Mouse (Mus musculus) neural tube, embryonic 15.5 days (tissue): Measurements from ENCODE around the gene Olfr464. TPM values are rescaled to one million over a fixed set of nuclear protein-coding genes. Genes with fewer than 3 reads are reported as not detected.

Source experiments
- polyA plus RNA-seq: library from polyadenylated mRNA; unstranded; fragments of >200 nt; fragmentation: Nextera tagmentation; extraction: Ambion mirVana; gene quantifications from 2 replicates; pipeline ENCODE4 v1.2.1, GENCODE M21; 2015

The Olfr464 gene
- polyA plus RNA-seq, 1 experiment from 2014 or later: 0.08 TPM

Other genes starting within 250 kb of the Olfr464 start
- gene Supt4a, start 183.4 kb downstream of the Olfr464 start, polyA plus RNA-seq: 129 and 144 TPM in 2 replicates
- gene Tspoap1, start 160.4 kb downstream of the Olfr464 start, polyA plus RNA-seq: 34.5 and 43.8 TPM in 2 replicates
- gene Mpo, start 127.4 kb downstream of the Olfr464 start, polyA plus RNA-seq: 0.51 and 2.5 TPM in 2 replicates
- gene Lpo, start 92.7 kb downstream of the Olfr464 start, polyA plus RNA-seq: 1.0 and 2.7 TPM in 2 replicates
- gene Mks1, start 67.8 kb downstream of the Olfr464 start, polyA plus RNA-seq: 12.1 and 12.4 TPM in 2 replicates
- 0.28 and 0.42 TPM in 2 replicates for gene Epx, start 45.4 kb downstream of the Olfr464 start, polyA plus RNA-seq
- gene Olfr462, start 28.7 kb downstream of the Olfr464 start, polyA plus RNA-seq: not detected in 2 replicates
- not detected in 2 replicates for gene Olfr463, start 23.6 kb downstream of the Olfr464 start, polyA plus RNA-seq
- gene Dynll2, start 66.6 kb upstream of the Olfr464 start, polyA plus RNA-seq: 57.6 and 76.0 TPM in 2 replicates
- gene Srsf1, start 126.4 kb upstream of the Olfr464 start, polyA plus RNA-seq: 183 and 211 TPM in 2 replicates
- 35.0 and 39.1 TPM in 2 replicates for gene Vezf1, start 147.3 kb upstream of the Olfr464 start, polyA plus RNA-seq
- gene Cuedc1, start 177.1 kb upstream of the Olfr464 start, polyA plus RNA-seq: 40.6 and 49.0 TPM in 2 replicates